In genomic region chr10:122815094-122815493, GRCm38 (mm10) we compare ENCODE assay signal across 8 mouse cellular contexts.
DNase-seq lines count a peak whose midpoint lies in the region; ATAC-seq lines count a peak whose summit lies in the region.

No protein-coding gene starts in this region.

- H3K4me1 ChIP-seq in midbrain, embryonic 13.5 days (replicated peaks) = peaks cover 6% of the 10 kb centered on the region
- H3K4me1 ChIP-seq in midbrain, embryonic 10.5 days = peaks cover 1% of the 10 kb centered on the region; the same call in 1 of the 2 replicates

- intact Hi-C loops in gastrocnemius, postnatal 36 days (cut with DNase I) = loop anchor here (5.0 kb wide), 1 partner anchor 77 kb away; no protein-coding TSS in a partner anchor
- intact Hi-C loops in left cerebral cortex, postnatal 36 days (cut with DNase I) = no loop called here

- 0 out of 2 replicates have a peak, but pooled peaks cover 3% of the 10 kb centered on the region for H3K27me3 ChIP-seq in midbrain, embryonic 13.5 days
- H3K27me3 ChIP-seq in midbrain, embryonic 10.5 days (ENCODE audit: low read depth, poor library complexity, severe bottlenecking) = no peaks in the 10 kb centered on the region

- WGBS in midbrain, embryonic 13.5 days = 72% methylated on average over 14 of the region's 14 CpGs
- WGBS in midbrain, embryonic 10.5 days = 90% methylated on average over 14 of the region's 14 CpGs

- H3K9ac ChIP-seq in midbrain, embryonic 13.5 days (replicated peaks) = no peak overlapping the region

- no peaks in the 10 kb centered on the region for H3K36me3 ChIP-seq in midbrain, embryonic 13.5 days
- no peaks in the 10 kb centered on the region for H3K36me3 ChIP-seq in midbrain, embryonic 10.5 days

- peak overlapping the region; percentile 14; the same call in 1 of the 2 replicates for H3K27ac ChIP-seq in midbrain, embryonic 13.5 days
- no peak overlapping the region for H3K27ac ChIP-seq in midbrain, embryonic 10.5 days (replicated peaks)

- peak; percentile 53; the same call in 1 of the 2 replicates for ATAC-seq in midbrain, embryonic 13.5 days
- peak; percentile 73 for ATAC-seq in neutrophil, adult 5-6 weeks (ENCODE audit: extremely low read depth, insufficient number of reproducible peaks, low FRiP score, poor library complexity, severe bottlenecking)

- H3K4me2 ChIP-seq in midbrain, embryonic 13.5 days (replicated peaks) = no peak overlapping the region

- no peak overlapping the region for H3K4me3 ChIP-seq in midbrain, embryonic 13.5 days (replicated peaks)
- no peak overlapping the region for H3K4me3 ChIP-seq in midbrain, embryonic 10.5 days

- no peaks in the 10 kb centered on the region for H3K9me3 ChIP-seq in midbrain, embryonic 13.5 days
- no peaks in the 10 kb centered on the region for H3K9me3 ChIP-seq in midbrain, embryonic 10.5 days (replicated peaks)

- DNase-seq in midbrain, embryonic 10.5 days (ENCODE audit: low spot score) = no peak
- DNase-seq in adrenal gland, postnatal 14 days = peak; percentile 85
- DNase-seq in gastrocnemius, postnatal 36 days = peak; percentile 32 to 47
- DNase-seq in kidney, adult 18-20 months = peak; percentile 36
- peak; percentile 80 to 82 for DNase-seq in lung, adult 18-20 months
- no peak for DNase-seq in left cerebral cortex, postnatal 36 days (ENCODE audit: low spot score in 2 of 2)

Comparison
In these comparisons a context has a peak if more than half of its experiments do, and no peak if none do; other contexts are left out.
1. DNase-seq: peak in adrenal gland, postnatal 14 days (single experiment), gastrocnemius, postnatal 36 days (2 of 2), kidney, adult 18-20 months (single experiment) and lung, adult 18-20 months (2 of 2); none in midbrain, embryonic 10.5 days (single experiment) and left cerebral cortex, postnatal 36 days (0 of 2).